Mouse (Mus musculus) brain, embryonic 14.5 days (tissue): ENCODE results near the gene Fam193b.

Experiments used
- CTCF ChIP-seq: fragments of 200-500 bp; IDR thresholded peaks from 2 replicates; pipeline ENCODE4 v1.5.1; 2012; ENCODE audit warnings: inconsistent platforms, mild to moderate bottlenecking, moderate library complexity, borderline replicate concordance; ENCODE audit not compliant: insufficient read depth, insufficient read length; ENCODE audit errors: extremely low read depth
- POLR2A ChIP-seq: fragments of 200-500 bp; IDR thresholded peaks from 2 replicates; pipeline ENCODE4 v1.6.1; 2012; ENCODE audit warnings: mild to moderate bottlenecking, inconsistent platforms, borderline replicate concordance; ENCODE audit not compliant: poor library complexity, insufficient read depth, insufficient read length, severe bottlenecking; ENCODE audit errors: extremely low read depth

DNA sequence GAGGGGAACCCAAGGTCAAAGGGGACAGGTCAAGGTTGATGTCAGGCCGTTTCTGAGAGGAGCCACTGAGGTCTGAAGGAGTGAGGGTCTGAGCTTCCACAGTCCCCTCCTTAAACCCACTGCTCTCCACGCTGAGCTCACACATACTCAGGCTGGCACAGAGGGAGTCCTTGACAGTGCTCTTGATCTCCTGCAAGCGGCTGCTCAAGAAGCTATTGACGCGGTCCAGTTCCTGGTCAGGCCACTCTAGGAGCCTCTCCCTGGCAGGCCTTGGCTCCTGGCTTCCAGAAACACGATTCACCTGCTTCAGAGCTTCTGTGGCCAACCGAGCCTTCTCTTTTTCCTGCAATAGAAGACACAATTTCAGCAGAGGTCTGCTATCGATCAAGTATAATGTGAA lies 27.5 kb downstream of the Fam193b start:
- TF ChIP-seq CTCF, result no peak
- no peak for TF ChIP-seq POLR2A
